Mouse (Mus musculus): ENCODE measurements around the gene Vmn1r111. TPM values are rescaled to one million over a fixed set of nuclear protein-coding genes. Genes with fewer than 3 reads are reported as not detected.
"Not testable (repeated sequence)": the region's sequence is repeated elsewhere in the genome, so short reads cannot be mapped to it uniquely, and the experiment has no call there.

Gene Vmn1r111
- polyA plus RNA-seq (2012; rRNA removed) (not detected in 2 replicates), polyA plus RNA-seq (2014; fragmentation: Nextera tagmentation; extraction: Ambion mirVana) (not detected in 2 replicates)

- not testable (repeated sequence) for DNase-seq (ENCODE audit: low read depth in 3 of 3, low spot score in 3 of 3); H3K27me3 ChIP-seq (ENCODE audit: control insufficient read depth, insufficient read depth, low read length)
- no CpG with 5 or more reads among the region's 2 CpGs for WGBS (ENCODE audit: insufficient replicate concordance)
These were observed at the start of gene Vmn1r111 for GRCm38 (mm10) chr7:20703116-20703515. Gene Vmn1r111 (minus strand): TSS chr7:20703216.

GRCm38 (mm10) chr7:20730524-20730923 lies 27.5 kb upstream of the Vmn1r111 start, which contains the start of gene Gm10668:
Gene Gm10668 (minus strand): TSS chr7:20730624.
- H3K27ac ChIP-seq; ATAC-seq (ENCODE audit: insufficient read depth); H3K36me3 ChIP-seq (replicated peaks; ENCODE audit: control insufficient read depth, insufficient read depth, low read depth); DNase-seq (ENCODE audit: low read depth in 3 of 3, low spot score in 3 of 3); H3K9me3 ChIP-seq (ENCODE audit: control insufficient read depth, low read length); H3K27me3 ChIP-seq (ENCODE audit: control insufficient read depth, insufficient read depth, low read length); H3K4me1 ChIP-seq (replicated peaks; ENCODE audit: control insufficient read depth in 2 of 2, insufficient read depth in 2 of 2, low read length in 1 of 2); H3K4me2 ChIP-seq (ENCODE audit: low read depth); H3K4me3 ChIP-seq (ENCODE audit: insufficient read depth in 1 of 2, low read depth in 2 of 2, low read length in 2 of 2); H3K9ac ChIP-seq (replicated peaks): not testable (repeated sequence)
- no CpG with 5 or more reads among the region's 1 CpGs for WGBS (ENCODE audit: insufficient replicate concordance)

More at GRCm38 (mm10) chr7:20703116-20703515, at the start of gene Vmn1r111:
- H3K4me2 ChIP-seq (ENCODE audit: low read depth); H3K36me3 ChIP-seq (replicated peaks; ENCODE audit: control insufficient read depth, insufficient read depth, low read depth); ATAC-seq (ENCODE audit: insufficient read depth); H3K9me3 ChIP-seq (ENCODE audit: control insufficient read depth, low read length); H3K4me1 ChIP-seq (replicated peaks; ENCODE audit: control insufficient read depth in 2 of 2, insufficient read depth in 2 of 2, low read length in 1 of 2); H3K27ac ChIP-seq; H3K9ac ChIP-seq (replicated peaks); H3K4me3 ChIP-seq (ENCODE audit: insufficient read depth in 1 of 2, low read depth in 2 of 2, low read length in 2 of 2): not testable (repeated sequence)

GRCm38 (mm10) chr7:20668618-20669017 lies 34.4 kb downstream of the Vmn1r111 start, which contains the start of gene Vmn1r107:
Gene Vmn1r107 (plus strand): TSS chr7:20668918.
- H3K9ac ChIP-seq (replicated peaks); H3K36me3 ChIP-seq (replicated peaks; ENCODE audit: control insufficient read depth, insufficient read depth, low read depth); H3K27ac ChIP-seq; H3K27me3 ChIP-seq (ENCODE audit: control insufficient read depth, insufficient read depth, low read length); H3K4me3 ChIP-seq (ENCODE audit: insufficient read depth in 1 of 2, low read depth in 2 of 2, low read length in 2 of 2); H3K4me2 ChIP-seq (ENCODE audit: low read depth); H3K9me3 ChIP-seq (ENCODE audit: control insufficient read depth, low read length); H3K4me1 ChIP-seq (replicated peaks; ENCODE audit: control insufficient read depth in 2 of 2, insufficient read depth in 2 of 2, low read length in 1 of 2); ATAC-seq (ENCODE audit: insufficient read depth); DNase-seq (ENCODE audit: low read depth in 3 of 3, low spot score in 3 of 3): not testable (repeated sequence)
- WGBS (ENCODE audit: insufficient replicate concordance), result no CpG with 5 or more reads among the region's 3 CpGs

Other genes starting within 250 kb of the Vmn1r111 start
- gene Gm10670, start 228.3 kb downstream of the Vmn1r111 start, polyA plus RNA-seq (2012; rRNA removed), result not detected in 2 replicates
- not detected in 2 replicates for gene Gm10670, start 228.3 kb downstream of the Vmn1r111 start, polyA plus RNA-seq (2014; fragmentation: Nextera tagmentation; extraction: Ambion mirVana)
- not detected in 2 replicates for gene Vmn1r103, start 192.7 kb downstream of the Vmn1r111 start, polyA plus RNA-seq (2012; rRNA removed)
- not detected in 2 replicates for gene Vmn1r103, start 192.7 kb downstream of the Vmn1r111 start, polyA plus RNA-seq (2014; fragmentation: Nextera tagmentation; extraction: Ambion mirVana)
- not detected in 2 replicates for gene Vmn1r104, start 169.4 kb downstream of the Vmn1r111 start, polyA plus RNA-seq (2012; rRNA removed)
- not detected in 2 replicates for gene Vmn1r104, start 169.4 kb downstream of the Vmn1r111 start, polyA plus RNA-seq (2014; fragmentation: Nextera tagmentation; extraction: Ambion mirVana)
- gene Gm5726, start 157.5 kb downstream of the Vmn1r111 start, polyA plus RNA-seq (2012; rRNA removed), result not detected in 2 replicates
- not detected in 2 replicates for gene Gm5726, start 157.5 kb downstream of the Vmn1r111 start, polyA plus RNA-seq (2014; fragmentation: Nextera tagmentation; extraction: Ambion mirVana)
- gene Gm4141, start 127.0 kb downstream of the Vmn1r111 start, polyA plus RNA-seq (2012; rRNA removed), result not detected in 2 replicates
- not detected in 2 replicates for gene Gm4141, start 127.0 kb downstream of the Vmn1r111 start, polyA plus RNA-seq (2014; fragmentation: Nextera tagmentation; extraction: Ambion mirVana)
- gene Gm4513, start 104.2 kb downstream of the Vmn1r111 start, polyA plus RNA-seq (2012; rRNA removed), result not detected in 2 replicates
- not detected in 2 replicates for gene Gm4513, start 104.2 kb downstream of the Vmn1r111 start, polyA plus RNA-seq (2014; fragmentation: Nextera tagmentation; extraction: Ambion mirVana)
- not detected in 2 replicates for gene Vmn1r107, start 34.3 kb downstream of the Vmn1r111 start, polyA plus RNA-seq (2012; rRNA removed)
- gene Vmn1r107, start 34.3 kb downstream of the Vmn1r111 start, polyA plus RNA-seq (2014; fragmentation: Nextera tagmentation; extraction: Ambion mirVana), result not detected in 2 replicates
- gene Gm10668, start 27.4 kb upstream of the Vmn1r111 start, polyA plus RNA-seq (2012; rRNA removed), result not detected in 2 replicates
- gene Gm10668, start 27.4 kb upstream of the Vmn1r111 start, polyA plus RNA-seq (2014; fragmentation: Nextera tagmentation; extraction: Ambion mirVana), result not detected in 2 replicates
- not detected in 2 replicates for gene Vmn1r112, start 68.0 kb upstream of the Vmn1r111 start, polyA plus RNA-seq (2012; rRNA removed)
- not detected in 2 replicates for gene Vmn1r112, start 68.0 kb upstream of the Vmn1r111 start, polyA plus RNA-seq (2014; fragmentation: Nextera tagmentation; extraction: Ambion mirVana)
- gene Vmn1r113, start 84.1 kb upstream of the Vmn1r111 start, polyA plus RNA-seq (2012; rRNA removed), result not detected in 2 replicates
- gene Vmn1r113, start 84.1 kb upstream of the Vmn1r111 start, polyA plus RNA-seq (2014; fragmentation: Nextera tagmentation; extraction: Ambion mirVana), result not detected in 2 replicates
- not detected in 2 replicates for gene Vmn1r114, start 109.0 kb upstream of the Vmn1r111 start, polyA plus RNA-seq (2012; rRNA removed)
- gene Vmn1r114, start 109.0 kb upstream of the Vmn1r111 start, polyA plus RNA-seq (2014; fragmentation: Nextera tagmentation; extraction: Ambion mirVana), result not detected in 2 replicates
- not detected in 2 replicates for gene Vmn1r115, start 141.8 kb upstream of the Vmn1r111 start, polyA plus RNA-seq (2012; rRNA removed)
- not detected in 2 replicates for gene Vmn1r115, start 141.8 kb upstream of the Vmn1r111 start, polyA plus RNA-seq (2014; fragmentation: Nextera tagmentation; extraction: Ambion mirVana)
- gene Vmn1r116, start 169.0 kb upstream of the Vmn1r111 start, polyA plus RNA-seq (2012; rRNA removed), result not detected in 2 replicates
- not detected in 2 replicates for gene Vmn1r116, start 169.0 kb upstream of the Vmn1r111 start, polyA plus RNA-seq (2014; fragmentation: Nextera tagmentation; extraction: Ambion mirVana)
- gene Vmn1r117, start 180.9 kb upstream of the Vmn1r111 start, polyA plus RNA-seq (2012; rRNA removed), result not detected in 2 replicates
- not detected in 2 replicates for gene Vmn1r117, start 180.9 kb upstream of the Vmn1r111 start, polyA plus RNA-seq (2014; fragmentation: Nextera tagmentation; extraction: Ambion mirVana)
- not detected in 2 replicates for gene Vmn1r118, start 209.1 kb upstream of the Vmn1r111 start, polyA plus RNA-seq (2012; rRNA removed)
- not detected in 2 replicates for gene Vmn1r118, start 209.1 kb upstream of the Vmn1r111 start, polyA plus RNA-seq (2014; fragmentation: Nextera tagmentation; extraction: Ambion mirVana)